Mouse (Mus musculus) mammary gland, adult 2 months (tissue): ENCODE measurements around the gene Rnf114. TPM values are rescaled to one million over a fixed set of nuclear protein-coding genes. Genes with fewer than 3 reads are reported as not detected.

Source experiments
- polyA plus RNA-seq: library from polyadenylated mRNA; depleted of rRNA; stranded (reverse); fragments of >200 nt; gene quantifications from 2 replicates; pipeline ENCODE4 v1.2.3, GENCODE M21; 2012; ENCODE audit warnings: low replicate concordance; rRNA removed

Gene Rnf114
- 91.0 and 142 TPM in 2 replicates for polyA plus RNA-seq

DNA sequence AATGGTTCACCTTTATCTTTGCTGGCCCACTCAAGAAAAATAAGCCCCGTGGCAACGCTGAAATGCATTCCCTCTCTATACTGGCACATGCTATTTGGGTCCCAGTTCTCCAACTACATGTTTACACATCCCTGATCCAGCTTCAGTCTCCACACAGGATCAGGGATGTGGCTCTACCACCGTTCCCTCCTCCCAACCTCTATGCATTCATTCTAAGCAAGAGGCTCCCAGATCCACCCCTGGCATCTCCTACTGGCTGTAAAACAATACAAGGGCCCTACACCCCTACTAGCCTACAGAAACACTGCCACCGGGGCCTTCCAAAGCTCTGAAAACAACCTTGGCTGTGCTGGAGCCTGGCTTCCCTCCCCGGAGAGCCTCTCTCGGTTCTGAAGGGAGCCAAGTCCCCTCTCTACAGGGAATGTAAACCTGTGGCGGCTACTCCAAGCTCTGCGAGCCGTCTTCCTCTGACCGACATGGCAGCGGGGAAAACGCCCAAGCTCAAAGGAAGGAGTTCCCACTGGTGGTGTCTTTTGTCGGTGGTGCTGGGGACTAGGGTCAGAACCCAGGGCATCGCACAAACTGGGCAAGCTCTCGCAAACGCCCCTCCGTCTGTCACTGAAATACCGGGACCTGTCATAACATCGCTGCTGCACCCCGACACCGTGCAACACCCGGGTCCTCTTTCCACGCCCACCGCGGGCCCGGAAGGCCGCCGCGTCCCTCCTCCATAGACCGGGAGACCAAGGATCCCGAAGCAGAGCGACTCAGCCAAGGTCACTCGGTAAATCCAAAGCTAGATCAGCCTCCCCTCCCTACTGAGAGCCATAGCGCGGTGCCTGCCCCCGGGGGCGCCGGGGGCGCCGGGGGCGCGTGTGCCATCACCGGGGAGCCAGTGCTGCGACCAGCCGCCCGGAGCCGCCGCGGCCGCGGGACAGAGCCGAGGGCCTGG, at the start of gene Rnf114:
Gene Rnf114, plus strand, starts transcription at position 889 of the 952 bp plus-strand sequence.

DNA sequence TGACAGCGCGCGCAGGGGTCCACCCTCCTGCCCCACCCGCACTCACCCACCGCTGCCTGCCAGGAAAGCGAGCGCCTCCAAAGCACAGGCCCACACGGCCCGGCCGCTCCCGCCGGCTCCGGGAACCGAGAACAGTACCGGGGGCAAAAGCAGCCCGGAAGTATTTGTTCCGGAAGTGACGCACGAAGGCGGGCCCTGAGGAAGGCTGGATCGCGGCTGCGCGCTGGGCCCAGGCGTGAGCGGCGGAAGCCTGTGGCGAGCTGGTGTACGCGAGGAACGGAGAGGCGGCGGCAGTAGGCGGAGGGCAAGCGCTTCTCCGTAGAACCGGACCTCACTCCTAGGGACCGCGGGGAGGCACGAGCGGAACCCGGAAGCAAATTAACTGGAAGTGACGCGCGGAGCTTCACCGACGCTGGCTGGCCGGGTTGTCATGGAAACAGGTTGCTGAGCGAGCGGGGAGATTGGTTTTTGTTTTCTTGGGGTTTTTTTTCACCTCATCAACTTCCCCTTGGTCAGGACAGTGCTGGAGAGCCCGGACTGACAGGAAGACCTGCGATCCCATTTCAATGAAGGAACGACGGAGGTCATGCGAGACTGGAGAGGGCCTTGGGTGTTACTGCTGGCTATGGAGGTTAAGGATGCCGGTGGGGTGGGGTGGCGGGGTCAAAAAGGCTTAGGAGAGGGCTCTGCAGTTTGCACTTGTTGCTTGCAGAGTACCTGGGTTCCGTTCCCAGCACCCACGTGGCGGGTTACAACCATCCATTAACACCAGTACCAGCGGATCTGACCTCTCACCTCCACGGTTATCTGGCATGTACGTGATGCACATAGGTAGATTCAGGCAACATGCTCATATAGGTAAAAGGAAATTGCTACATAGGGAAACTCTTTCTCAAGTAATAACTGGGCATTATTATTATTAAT, 530 bp downstream of the Rnf114 start, which contains the start of gene Spata2:
Gene Spata2, minus strand, starts transcription at position 175 of the 924 bp plus-strand sequence.

DNA sequence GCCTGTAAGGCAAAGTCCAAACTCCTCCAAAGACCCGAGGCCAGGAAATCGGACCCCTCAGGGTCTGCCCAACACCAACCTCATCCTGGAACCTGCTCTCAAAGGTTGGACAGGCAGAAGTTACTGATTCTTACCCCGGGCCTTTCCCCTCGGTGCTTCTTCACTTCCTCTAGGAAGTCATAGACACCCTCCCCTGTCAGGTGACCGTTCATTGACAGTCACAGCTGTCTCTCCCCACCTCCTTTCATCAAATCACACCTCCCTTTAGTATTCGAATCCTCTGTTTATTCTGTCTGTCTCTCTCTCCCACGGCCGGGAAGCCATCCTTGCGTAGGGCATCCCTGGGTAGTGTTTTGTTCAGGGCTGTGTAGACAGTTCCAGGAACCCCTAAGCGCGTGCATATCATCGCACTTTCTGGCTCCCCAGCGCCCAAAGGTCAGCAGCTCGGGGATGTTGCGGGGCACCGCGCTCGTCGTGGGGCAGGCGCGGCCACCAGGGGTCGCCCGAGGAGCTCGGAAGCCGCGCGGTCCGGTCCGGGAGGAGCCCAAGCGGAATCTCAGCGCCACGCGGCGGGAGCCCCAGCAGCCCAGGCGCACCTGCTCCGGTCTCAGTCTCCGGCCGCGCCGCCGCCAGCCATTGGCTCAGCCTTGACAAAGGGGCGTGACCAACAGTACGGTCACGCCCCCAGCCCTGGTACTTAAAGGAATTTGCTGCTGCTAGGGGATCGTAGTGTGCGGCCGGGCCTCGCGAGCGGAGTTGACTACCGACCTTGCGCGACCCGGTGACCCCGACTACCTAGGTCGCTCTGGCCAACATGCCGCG, 45.2 kb downstream of the Rnf114 start, which contains the start of gene Snai1:
Gene Snai1, plus strand, starts transcription at position 720 of the 822 bp plus-strand sequence.

Other genes with a start within 250 kb of the Rnf114 start
- gene B4galt5, start 143.5 kb upstream of the Rnf114 start, polyA plus RNA-seq: 13.7 and 20.2 TPM in 2 replicates
- gene Slc9a8, start 70.9 kb upstream of the Rnf114 start, polyA plus RNA-seq: 45.2 and 60.5 TPM in 2 replicates
- 31.1 and 31.9 TPM in 2 replicates for gene Spata2, start 242 bp downstream of the Rnf114 start, polyA plus RNA-seq
- gene Snai1, start 45.5 kb downstream of the Rnf114 start, polyA plus RNA-seq: 40.2 and 70.6 TPM in 2 replicates
- 84.5 and 129 TPM in 2 replicates for gene Ube2v1, start 139.4 kb downstream of the Rnf114 start, polyA plus RNA-seq
- gene Gm20431, start 168.9 kb downstream of the Rnf114 start, polyA plus RNA-seq: 19.9 and 39.1 TPM in 2 replicates
- gene Cebpb, start 196.3 kb downstream of the Rnf114 start, polyA plus RNA-seq: 101 and 696 TPM in 2 replicates
- gene Tmem189, start 197.2 kb downstream of the Rnf114 start, polyA plus RNA-seq: 126 and 190 TPM in 2 replicates